Mouse (Mus musculus) heart, adult 9 months (tissue): ENCODE measurements around the gene Bglap3.
A peak's percentile ranks its signal among the peaks of the same experiment; 100 is the strongest.

Experiments used
- DNase-seq, 2 experiments: peaks; one replicate each; pipeline ENCODE4 v3.0.0; 2022; ENCODE audit warnings: low spot score in 2 of 2

The Bglap3 gene

GRCm38 (mm10) chr3:88335436-88336053 is 37.0 kb downstream of the Bglap3 start:
- peak in 1 of 2 experiments; percentile 35 for DNase-seq

- DNase-seq: no peak
Measured at GRCm38 (mm10) chr3:88334902-88335435, 37.6 kb downstream of the Bglap3 start.

- DNase-seq: no peak
Measured at GRCm38 (mm10) chr3:88334029-88334658, 38.4 kb downstream of the Bglap3 start.

- peak in 1 of 2 experiments; percentile 28 for DNase-seq
Measured at GRCm38 (mm10) chr3:88331282-88331681, 41.3 kb downstream of the Bglap3 start.

- no peak for DNase-seq
Measured at GRCm38 (mm10) chr3:88328956-88329355, 43.6 kb downstream of the Bglap3 start.

- DNase-seq: peak; percentile 68 to 73
Measured at GRCm38 (mm10) chr3:88324951-88325405, 47.6 kb downstream of the Bglap3 start, which contains the start of gene Glmp. TSS of gene Glmp (plus strand) at chr3:88325023.
